Mouse (Mus musculus): ENCODE measurements around the gene Guca1b. TPM values are rescaled to one million over a fixed set of nuclear protein-coding genes. Genes with fewer than 3 reads are reported as not detected.

Gene Guca1b
- 0.25 and 0.51 TPM in 2 replicates for polyA plus RNA-seq (2014; fragmentation: Nextera tagmentation; extraction: Ambion mirVana)

- Histone ChIP-seq H3K4me3 (ENCODE audit: low read depth, low read length) (no peak within 1 kb of the TSS), H3K9ac (ENCODE audit: low read length) (no peak within 1 kb of the TSS), H3K4me2 (ENCODE audit: low read depth, severe bottlenecking) (no peak within 1 kb of the TSS), H3K27ac (replicated peaks; ENCODE audit: low read depth, low read length) (no peak within 1 kb of the TSS), H3K4me1 (ENCODE audit: control insufficient read depth, insufficient read depth, low read length) (no peaks in the 10 kb centered on the region), H3K9me3 (ENCODE audit: control insufficient read depth, low read length) (no peaks in the 10 kb centered on the region), H3K36me3 (ENCODE audit: control insufficient read depth, insufficient read depth, low read length) (no peaks in the 10 kb centered on the region), H3K27me3 (ENCODE audit: control insufficient read depth, insufficient read depth, low read length) (no peaks in the 10 kb centered on the region)
- 38% methylated on average over 10 of the region's 10 CpGs for WGBS
- ATAC-seq (ENCODE audit: insufficient number of reproducible peaks, low FRiP score, low TSS enrichment, low read depth) (no peak), DNase-seq (ENCODE audit: low spot score) (no peak)
Observed at GRCm38 (mm10) chr17:47385145-47385544, at the start of gene Guca1b. TSS of gene Guca1b (plus strand) at chr17:47385393.

- ATAC-seq (ENCODE audit: insufficient number of reproducible peaks, low FRiP score, low TSS enrichment, low read depth) (no peak), DNase-seq (ENCODE audit: low spot score) (no peak)
- H3K4me2 ChIP-seq (ENCODE audit: low read depth, severe bottlenecking) = no peak overlapping the region
- peaks cover 15% of the 10 kb centered on the region; the same call in 1 of the 2 replicates for H3K36me3 ChIP-seq (ENCODE audit: control insufficient read depth, insufficient read depth, low read length)
- no peak overlapping the region for H3K4me3 ChIP-seq (ENCODE audit: low read depth, low read length)
- H3K4me1 ChIP-seq (ENCODE audit: control insufficient read depth, insufficient read depth, low read length) = no peaks in the 10 kb centered on the region
- no peaks in the 10 kb centered on the region for H3K9me3 ChIP-seq (ENCODE audit: control insufficient read depth, low read length)
- no peak overlapping the region for H3K9ac ChIP-seq (ENCODE audit: low read length)
- no peak overlapping the region for H3K27ac ChIP-seq (replicated peaks; ENCODE audit: low read depth, low read length)
- 89% methylated on average over 2 of the region's 2 CpGs for WGBS
- no peaks in the 10 kb centered on the region for H3K27me3 ChIP-seq (ENCODE audit: control insufficient read depth, insufficient read depth, low read length)
Observed at GRCm38 (mm10) chr17:47343121-47343520, 42.1 kb upstream of the Guca1b start.

GRCm38 (mm10) chr17:47349721-47350319, 35.4 kb upstream of the Guca1b start:
- no peaks in the 10 kb centered on the region for H3K27me3 ChIP-seq (ENCODE audit: control insufficient read depth, insufficient read depth, low read length)
- no peak overlapping the region for H3K27ac ChIP-seq (replicated peaks; ENCODE audit: low read depth, low read length)
- H3K9me3 ChIP-seq (ENCODE audit: control insufficient read depth, low read length) = peaks cover 8% of the 10 kb centered on the region
- ATAC-seq (ENCODE audit: insufficient number of reproducible peaks, low FRiP score, low TSS enrichment, low read depth) = no peak
- no peak overlapping the region for H3K4me2 ChIP-seq (ENCODE audit: low read depth, severe bottlenecking)
- H3K36me3 ChIP-seq (ENCODE audit: control insufficient read depth, insufficient read depth, low read length) = peaks cover 32% of the 10 kb centered on the region
- H3K4me1 ChIP-seq (ENCODE audit: control insufficient read depth, insufficient read depth, low read length) = no peaks in the 10 kb centered on the region
- WGBS = 87% methylated on average over 3 of the region's 3 CpGs
- DNase-seq (ENCODE audit: low spot score) = no peak
- H3K4me3 ChIP-seq (ENCODE audit: low read depth, low read length) = no peak overlapping the region
- H3K9ac ChIP-seq (ENCODE audit: low read length) = no peak overlapping the region

GRCm38 (mm10) chr17:47359964-47360363, 25.2 kb upstream of the Guca1b start:
- DNase-seq (ENCODE audit: low spot score) (peak; percentile 68), ATAC-seq (ENCODE audit: insufficient number of reproducible peaks, low FRiP score, low TSS enrichment, low read depth) (no peak)
- Histone ChIP-seq H3K4me3 (ENCODE audit: low read depth, low read length) (no peak overlapping the region), H3K4me2 (ENCODE audit: low read depth, severe bottlenecking) (no peak overlapping the region), H3K9me3 (ENCODE audit: control insufficient read depth, low read length) (no peaks in the 10 kb centered on the region), H3K27me3 (ENCODE audit: control insufficient read depth, insufficient read depth, low read length) (no peaks in the 10 kb centered on the region), H3K36me3 (ENCODE audit: control insufficient read depth, insufficient read depth, low read length) (peaks cover 4% of the 10 kb centered on the region; the same call in 1 of the 2 replicates), H3K4me1 (ENCODE audit: control insufficient read depth, insufficient read depth, low read length) (no peaks in the 10 kb centered on the region), H3K9ac (ENCODE audit: low read length) (no peak overlapping the region), H3K27ac (replicated peaks; ENCODE audit: low read depth, low read length) (no peak overlapping the region)
- WGBS = 55% methylated on average over 6 of the region's 6 CpGs

- H3K27ac ChIP-seq (replicated peaks; ENCODE audit: low read depth, low read length) = no peak overlapping the region
- WGBS = 85% methylated on average over 11 of the region's 11 CpGs
Observed at GRCm38 (mm10) chr17:47361343-47361742, 23.9 kb upstream of the Guca1b start.

GRCm38 (mm10) chr17:47368401-47369086, 16.6 kb upstream of the Guca1b start, which contains the start of gene Mrps10:
TSS of gene Mrps10 (plus strand) at chr17:47368887.
- Histone ChIP-seq H3K4me2 (ENCODE audit: low read depth, severe bottlenecking) (peak within 1 kb of the TSS; percentile 72), H3K27ac (replicated peaks; ENCODE audit: low read depth, low read length) (peak within 1 kb of the TSS; percentile 62; the same call in 1 of the 2 replicates), H3K9ac (ENCODE audit: low read length) (peak within 1 kb of the TSS; percentile 79), H3K4me1 (ENCODE audit: control insufficient read depth, insufficient read depth, low read length) (no peaks in the 10 kb centered on the region), H3K36me3 (ENCODE audit: control insufficient read depth, insufficient read depth, low read length) (peaks cover 7% of the 10 kb centered on the region; the same call in 1 of the 2 replicates), H3K9me3 (ENCODE audit: control insufficient read depth, low read length) (no peaks in the 10 kb centered on the region; the same call in 1 of the 2 replicates), H3K4me3 (ENCODE audit: low read depth, low read length) (peak within 1 kb of the TSS; percentile 85), H3K27me3 (ENCODE audit: control insufficient read depth, insufficient read depth, low read length) (no peaks in the 10 kb centered on the region)
- WGBS = 4% methylated on average over 35 of the region's 35 CpGs
- DNase-seq (ENCODE audit: low spot score) = peak; percentile 91
- peak; percentile 80; the same call in 1 of the 2 replicates for ATAC-seq (ENCODE audit: insufficient number of reproducible peaks, low FRiP score, low TSS enrichment, low read depth)

More at GRCm38 (mm10) chr17:47361343-47361742, 23.9 kb upstream of the Guca1b start:
- Histone ChIP-seq H3K4me2 (ENCODE audit: low read depth, severe bottlenecking) (no peak overlapping the region), H3K27me3 (ENCODE audit: control insufficient read depth, insufficient read depth, low read length) (no peaks in the 10 kb centered on the region), H3K9ac (ENCODE audit: low read length) (no peak overlapping the region), H3K36me3 (ENCODE audit: control insufficient read depth, insufficient read depth, low read length) (peaks cover 3% of the 10 kb centered on the region; the same call in 1 of the 2 replicates), H3K9me3 (ENCODE audit: control insufficient read depth, low read length) (no peaks in the 10 kb centered on the region), H3K4me3 (ENCODE audit: low read depth, low read length) (no peak overlapping the region), H3K4me1 (ENCODE audit: control insufficient read depth, insufficient read depth, low read length) (no peaks in the 10 kb centered on the region)
- DNase-seq (ENCODE audit: low spot score) (no peak), ATAC-seq (ENCODE audit: insufficient number of reproducible peaks, low FRiP score, low TSS enrichment, low read depth) (no peak)

- Histone ChIP-seq H3K9ac (ENCODE audit: low read length) (peak overlapping the region; percentile 79), H3K36me3 (ENCODE audit: control insufficient read depth, insufficient read depth, low read length) (peaks cover 9% of the 10 kb centered on the region; the same call in 1 of the 2 replicates), H3K27ac (replicated peaks; ENCODE audit: low read depth, low read length) (peak overlapping the region; percentile 62; the same call in 1 of the 2 replicates), H3K4me1 (ENCODE audit: control insufficient read depth, insufficient read depth, low read length) (no peaks in the 10 kb centered on the region), H3K4me2 (ENCODE audit: low read depth, severe bottlenecking) (peak overlapping the region; percentile 72), H3K4me3 (ENCODE audit: low read depth, low read length) (peak overlapping the region; percentile 85), H3K27me3 (ENCODE audit: control insufficient read depth, insufficient read depth, low read length) (no peaks in the 10 kb centered on the region), H3K9me3 (ENCODE audit: control insufficient read depth, low read length) (no peaks in the 10 kb centered on the region; the same call in 1 of the 2 replicates)
- ATAC-seq (ENCODE audit: insufficient number of reproducible peaks, low FRiP score, low TSS enrichment, low read depth) (no peak), DNase-seq (ENCODE audit: low spot score) (no peak)
- WGBS = under 1% methylated on average over 20 of the region's 20 CpGs
Observed at GRCm38 (mm10) chr17:47369087-47369443, 16.1 kb upstream of the Guca1b start.

- Histone ChIP-seq H3K9ac (ENCODE audit: low read length) (no peak overlapping the region), H3K36me3 (ENCODE audit: control insufficient read depth, insufficient read depth, low read length) (peaks cover 16% of the 10 kb centered on the region), H3K4me3 (ENCODE audit: low read depth, low read length) (no peak overlapping the region), H3K4me1 (ENCODE audit: control insufficient read depth, insufficient read depth, low read length) (no peaks in the 10 kb centered on the region), H3K9me3 (ENCODE audit: control insufficient read depth, low read length) (no peaks in the 10 kb centered on the region; the same call in 1 of the 2 replicates), H3K4me2 (ENCODE audit: low read depth, severe bottlenecking) (no peak overlapping the region), H3K27ac (replicated peaks; ENCODE audit: low read depth, low read length) (no peak overlapping the region), H3K27me3 (ENCODE audit: control insufficient read depth, insufficient read depth, low read length) (no peaks in the 10 kb centered on the region)
- DNase-seq (ENCODE audit: low spot score) (peak; percentile 71), ATAC-seq (ENCODE audit: insufficient number of reproducible peaks, low FRiP score, low TSS enrichment, low read depth) (0 out of 2 replicates have a peak, but pooled peaks have one; percentile 70)
- whole genome bisulfite sequencing = 12% methylated on average over 4 of the region's 4 CpGs
Observed at GRCm38 (mm10) chr17:47371451-47371850, 13.7 kb upstream of the Guca1b start.
